Mouse (Mus musculus) ES-E14 (cell line): Measurements from ENCODE around the gene Cfap70. TPM values are rescaled to one million over a fixed set of nuclear protein-coding genes. Genes with fewer than 3 reads are reported as not detected.

Source experiments
- DNase-seq: peaks from one replicate; pipeline ENCODE4 v3.0.0-alpha.2; 2013; ENCODE audit warnings: low read depth, low spot score
- H3K27ac ChIP-seq: 2 replicates; pipeline ENCODE4 v1.5.1; 2012; ENCODE audit warnings: low read depth, mild to moderate bottlenecking, low read length, moderate library complexity, mixed read lengths; ENCODE audit not compliant: poor library complexity, insufficient read depth, severe bottlenecking
- H3K36me3 ChIP-seq: 2 replicates; pipeline ENCODE4 v1.6.1; 2012; ENCODE audit warnings: mild to moderate bottlenecking, low read length, moderate library complexity, mixed read lengths; ENCODE audit not compliant: control insufficient read depth, poor library complexity, insufficient read depth, severe bottlenecking
- H3K4me1 ChIP-seq, 2 experiments: fragments of 150-350 bp in 1 of 2; sonication (generic) in 1 of 2; 2 replicates each; pipeline ENCODE4 v1.6.1; 2012; ENCODE audit warnings: low read length in 2 of 2, mild to moderate bottlenecking in 1 of 2, mixed read lengths in 1 of 2; ENCODE audit not compliant: control insufficient read depth in 2 of 2, insufficient read depth in 2 of 2, poor library complexity in 1 of 2
- H3K4me3 ChIP-seq, 2 experiments: fragments of 150-350 bp in 1 of 2; sonication (generic) in 1 of 2; 2 replicates each; pipeline ENCODE4 v1.5.1; 2012; ENCODE audit warnings: low read length in 2 of 2, low read depth in 1 of 2, mild to moderate bottlenecking in 1 of 2, mixed read lengths in 1 of 2; ENCODE audit not compliant: insufficient read depth in 1 of 2, poor library complexity in 1 of 2, severe bottlenecking in 1 of 2
- H3K9ac ChIP-seq: 2 replicates; pipeline ENCODE4 v1.6.1; 2012; ENCODE audit warnings: low read depth, mild to moderate bottlenecking, low read length, mixed read lengths; ENCODE audit not compliant: poor library complexity, insufficient read depth, severe bottlenecking
- H3K9me3 ChIP-seq: fragments of 150-350 bp; sonication (generic); 2 replicates; pipeline ENCODE4 v1.6.1; 2012; ENCODE audit warnings: low read depth, mild to moderate bottlenecking, low read length; ENCODE audit not compliant: control insufficient read depth, insufficient read depth
- CHD2 ChIP-seq: IDR thresholded peaks from 2 replicates; pipeline ENCODE4 v1.6.1; 2014; ENCODE audit warnings: mild to moderate bottlenecking, low read depth, low read length, inconsistent platforms
- HCFC1 ChIP-seq: IDR thresholded peaks from 2 replicates; pipeline ENCODE4 v1.6.1; 2012; ENCODE audit warnings: low read length, inconsistent platforms, borderline replicate concordance; ENCODE audit not compliant: insufficient read depth
- MAFK ChIP-seq: IDR thresholded peaks from 2 replicates; pipeline ENCODE4 v1.6.1; 2014; ENCODE audit warnings: mild to moderate bottlenecking, low read depth, low read length, inconsistent platforms; ENCODE audit not compliant: insufficient read depth
- ZC3H11A ChIP-seq: IDR thresholded peaks from 2 replicates; pipeline ENCODE4 v1.6.1; 2012; ENCODE audit warnings: low read depth, mild to moderate bottlenecking, inconsistent platforms, low read length, borderline replicate concordance
- ZNF384 ChIP-seq: IDR thresholded peaks from 2 replicates; pipeline ENCODE4 v1.6.1; 2012; ENCODE audit warnings: low read depth, low read length, inconsistent platforms
- in situ Hi-C, 2 experiments: fragments of 600-800 bp; cut with MboI; formaldehyde crosslinking; loops; one replicate each; pipeline ENCODE4 v1.15.1; 2025; ENCODE audit warnings: low sequenced_read_pairs in 2 of 2, inconsistent platforms in 1 of 2; ENCODE audit not compliant: unreplicated experiment in 2 of 2
- total RNA-seq: library from RNA; depleted of rRNA; stranded (reverse); fragments of 300-350 nt; gene quantifications from 2 replicates; pipeline ENCODE4 v1.2.3, GENCODE M21; 2012

Cfap70 gene
- total RNA-seq, 1 experiment, result 0.36 TPM

GRCm38 (mm10) chr14:20436976-20437375 lies 15.1 kb downstream of the Cfap70 start:
- no peak for DNase-seq
- no peak overlapping the region for H3K27ac ChIP-seq
- in situ Hi-C loops, result no loop called here
- TF ChIP-seq ZNF384 (no peak), HCFC1 (no peak), CHD2 (no peak), MAFK (no peak), ZC3H11A (no peak)
- H3K9me3 ChIP-seq, result no peaks in the 10 kb centered on the region
- H3K9ac ChIP-seq, result no peak overlapping the region
- no peaks in the 10 kb centered on the region for H3K36me3 ChIP-seq
- no peaks in the 10 kb centered on the region for H3K4me1 ChIP-seq
- no peak overlapping the region for H3K4me3 ChIP-seq

- H3K4me3 ChIP-seq, result no peak overlapping the region
- H3K4me1 ChIP-seq, result no peaks in the 10 kb centered on the region
- H3K9me3 ChIP-seq, result no peaks in the 10 kb centered on the region
- H3K9ac ChIP-seq, result no peak overlapping the region
- TF ChIP-seq ZNF384 (no peak), ZC3H11A (no peak), CHD2 (no peak), MAFK (no peak), HCFC1 (no peak)
- no peak for DNase-seq
- in situ Hi-C loops, result no loop called here
- no peaks in the 10 kb centered on the region for H3K36me3 ChIP-seq
- H3K27ac ChIP-seq, result no peak overlapping the region
These were observed 19.6 kb downstream of the Cfap70 start for GRCm38 (mm10) chr14:20432420-20432819.

- in situ Hi-C loops, result no loop called here
- H3K4me3 ChIP-seq, result no peak overlapping the region
- no peak overlapping the region for H3K9ac ChIP-seq
- no peak for DNase-seq
- no peaks in the 10 kb centered on the region for H3K4me1 ChIP-seq
- H3K27ac ChIP-seq, result no peak overlapping the region
- no peaks in the 10 kb centered on the region for H3K36me3 ChIP-seq
- no peaks in the 10 kb centered on the region for H3K9me3 ChIP-seq
- TF ChIP-seq CHD2, result no peak
- no peak for TF ChIP-seq MAFK
- TF ChIP-seq HCFC1, result no peak
- no peak for TF ChIP-seq ZNF384
- no peak for TF ChIP-seq ZC3H11A
These were observed 20.3 kb downstream of the Cfap70 start for GRCm38 (mm10) chr14:20431726-20432125.

- no peak for DNase-seq
- in situ Hi-C loops, result no loop called here
- TF ChIP-seq MAFK (no peak), ZC3H11A (no peak), ZNF384 (no peak), CHD2 (no peak), HCFC1 (no peak)
- H3K9ac ChIP-seq, result no peak overlapping the region
- no peak overlapping the region for H3K4me3 ChIP-seq
- H3K27ac ChIP-seq, result no peak overlapping the region
- no peaks in the 10 kb centered on the region for H3K36me3 ChIP-seq
- H3K4me1 ChIP-seq, result no peaks in the 10 kb centered on the region
- H3K9me3 ChIP-seq, result no peaks in the 10 kb centered on the region
These were observed 22.2 kb downstream of the Cfap70 start for GRCm38 (mm10) chr14:20429833-20430232.

- Histone ChIP-seq H3K4me3 (no peak overlapping the region), H3K27ac (no peak overlapping the region), H3K9ac (no peak overlapping the region), H3K36me3 (no peaks in the 10 kb centered on the region), H3K4me1 (no peaks in the 10 kb centered on the region), H3K9me3 (no peaks in the 10 kb centered on the region)
- no peak for TF ChIP-seq ZNF384
- no peak for TF ChIP-seq MAFK
- no peak for TF ChIP-seq ZC3H11A
- TF ChIP-seq CHD2, result no peak
- TF ChIP-seq HCFC1, result no peak
- DNase-seq, result no peak
- in situ Hi-C loops, result no loop called here
These were observed 23.4 kb downstream of the Cfap70 start for GRCm38 (mm10) chr14:20428593-20428992.
